Mouse (Mus musculus): ENCODE data around the gene Kctd11. TPM values are rescaled to one million over a fixed set of nuclear protein-coding genes. Genes with fewer than 3 reads are reported as not detected.
A peak's percentile ranks its signal among the peaks of the same experiment; 100 is the strongest.

Kctd11 gene
- total RNA-seq, 2 experiments from 2014 or later: 1.3 to 1.5 TPM

GRCm38 (mm10) chr11:69836703-69837576, 44.3 kb downstream of the Kctd11 start:
- peak; percentile 59 to 62 for DNase-seq (ENCODE audit: extremely low spot score in 1 of 2, low spot score in 2 of 2)
- intact Hi-C loops (cut with DNase I): loop anchor here (1.0 to 5.0 kb wide), 5 partner anchors 34 to 155 kb away; partner anchors contain the start of genes 2810408A11Rik, Neurl4, Senp3 and Slc35g3
- peak overlapping the region; percentile 95 for H3K27ac ChIP-seq
- TF ChIP-seq CTCF (IDR thresholded peaks at IDR 0.05): no peak
- H3K4me3 ChIP-seq: peak overlapping the region; percentile 67

GRCm38 (mm10) chr11:69835966-69836335, 45.3 kb downstream of the Kctd11 start:
- no peak for TF ChIP-seq CTCF (IDR thresholded peaks at IDR 0.05)
- H3K27ac ChIP-seq: peak overlapping the region; percentile 95
- no peak for DNase-seq (ENCODE audit: extremely low spot score in 1 of 2, low spot score in 2 of 2)
- H3K4me3 ChIP-seq: peak overlapping the region; percentile 67
- intact Hi-C loops (cut with DNase I): loop anchor here (1.0 to 5.0 kb wide), 6 partner anchors 33 to 154 kb away; partner anchors contain the start of genes 2810408A11Rik, Neurl4, Senp3 and Slc35g3

DNA sequence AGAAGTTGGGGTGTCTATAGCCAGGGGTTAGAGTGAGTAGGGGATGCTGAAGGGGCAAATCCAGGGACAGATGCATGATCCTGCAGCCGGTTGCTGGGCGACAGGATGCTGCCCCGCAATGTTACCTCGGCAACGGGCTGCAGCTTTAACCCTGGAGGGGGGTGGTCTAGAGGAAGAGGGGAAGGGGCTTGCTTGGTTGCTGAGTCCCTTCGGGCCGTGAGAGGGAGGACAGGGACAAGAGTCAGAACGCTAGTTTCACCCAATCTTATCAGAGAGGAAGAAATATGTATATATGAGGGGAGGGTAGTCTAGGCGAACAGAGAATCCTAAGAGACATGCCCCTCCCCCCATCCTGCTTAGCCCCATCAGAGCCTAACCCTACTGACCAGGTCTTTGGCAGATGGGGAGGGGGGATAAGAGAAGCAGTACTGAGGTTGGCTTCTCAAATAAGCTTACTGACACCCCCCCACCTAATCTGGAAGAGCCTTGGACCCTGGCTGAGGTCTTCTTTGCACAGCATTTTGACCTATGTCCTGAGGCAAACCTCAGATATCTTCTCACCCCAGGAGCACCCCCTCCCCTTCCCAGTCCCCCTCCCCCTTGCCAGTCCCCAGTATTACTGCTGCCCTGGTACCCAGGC, 45.8 kb downstream of the Kctd11 start:
- no peak for TF ChIP-seq CTCF (IDR thresholded peaks at IDR 0.05)
- no peak for DNase-seq (ENCODE audit: extremely low spot score in 1 of 2, low spot score in 2 of 2)
- Histone ChIP-seq H3K4me3 (peak overlapping the region; percentile 67), H3K27ac (peak overlapping the region; percentile 95)
- intact Hi-C loops (cut with DNase I): loop anchor here (2.0 to 5.0 kb wide), 3 partner anchors 67 to 153 kb away; partner anchors contain the start of genes 2810408A11Rik, Neurl4 and Senp3

GRCm38 (mm10) chr11:69834001-69834549, 47.1 kb downstream of the Kctd11 start:
- DNase-seq (ENCODE audit: extremely low spot score in 1 of 2, low spot score in 2 of 2): peak in 1 of 2 experiments; percentile 38
- intact Hi-C loops (cut with DNase I): loop anchor here (2.0 kb wide), 1 partner anchor 67 kb away; no protein-coding TSS in a partner anchor
- Histone ChIP-seq H3K27ac (no peak overlapping the region), H3K4me3 (peak overlapping the region; percentile 67)
- TF ChIP-seq CTCF (IDR thresholded peaks at IDR 0.05): no peak

- intact Hi-C loops (cut with DNase I): no loop called here
- Histone ChIP-seq H3K4me3 (peak overlapping the region; percentile 67), H3K27ac (no peak overlapping the region)
- TF ChIP-seq CTCF (IDR thresholded peaks at IDR 0.05): no peak
- DNase-seq (ENCODE audit: extremely low spot score in 1 of 2, low spot score in 2 of 2): no peak
Measured at GRCm38 (mm10) chr11:69833554-69833953, 47.7 kb downstream of the Kctd11 start.

- TF ChIP-seq CTCF (IDR thresholded peaks at IDR 0.05): no peak
- no peak for DNase-seq (ENCODE audit: extremely low spot score in 1 of 2, low spot score in 2 of 2)
- no peak overlapping the region for H3K4me3 ChIP-seq
- intact Hi-C loops (cut with DNase I): no loop called here
- no peak overlapping the region for H3K27ac ChIP-seq
Measured at GRCm38 (mm10) chr11:69828832-69829231, 52.4 kb downstream of the Kctd11 start.

Small RNA genes within 50 kb of the gene (microRNA-seq; reads per million reads assigned to microRNA genes)
- 0 reads per million in 2 experiments for gene Mir6924

Other genes with a start within 250 kb of the Kctd11 start
- gene Fxr2, start 248.4 kb downstream of the Kctd11 start, total RNA-seq (2021): 100 to 1,000 TPM; 146 TPM
- not detected for gene Sox15, start 226.1 kb downstream of the Kctd11 start, total RNA-seq (2021)
- 10 to 100 TPM; 59.0 to 59.4 TPM for gene Mpdu1, start 218.8 kb downstream of the Kctd11 start, total RNA-seq (2021)
- 10 to 100 TPM; 11.8 to 14.1 TPM for gene Cd68, start 215.3 kb downstream of the Kctd11 start, total RNA-seq (2021)
- gene Eif4a1, start 209.0 kb downstream of the Kctd11 start, total RNA-seq (2021): 100 to 1,000 TPM; 299 to 311 TPM
- gene Senp3, start 199.3 kb downstream of the Kctd11 start, total RNA-seq (2021): 100 to 1,000 TPM; 108 to 111 TPM
- gene Tnfsf13, start 195.6 kb downstream of the Kctd11 start, total RNA-seq (2021): 1 to 10 TPM; 3.3 to 3.8 TPM
- gene Tnfsf12, start 185.6 kb downstream of the Kctd11 start, total RNA-seq (2021): 10 to 100 TPM in 1 of 2 experiments, 1 to 10 TPM in 1; 9.5 to 10.6 TPM
- gene Tnfsfm13, start 185.3 kb downstream of the Kctd11 start, total RNA-seq (2021): 1 to 10 TPM; 1.4 to 1.9 TPM
- 10 to 100 TPM; 55.1 to 56.6 TPM for gene Polr2a, start 122.8 kb downstream of the Kctd11 start, total RNA-seq (2021)
- gene Slc35g3, start 119.4 kb downstream of the Kctd11 start, total RNA-seq (2021): not detected
- gene Zbtb4, start 115.5 kb downstream of the Kctd11 start, total RNA-seq (2021): 100 to 1,000 TPM; 134 to 167 TPM
- gene Chrnb1, start 85.5 kb downstream of the Kctd11 start, total RNA-seq (2021): 1 to 10 TPM; 1.0 to 1.4 TPM
- gene Fgf11, start 79.5 kb downstream of the Kctd11 start, total RNA-seq (2021): 10 to 100 TPM; 15.9 to 19.8 TPM
- under 1 TPM in 1 of 2 experiments, not detected in 1; 0.23 TPM for gene Tmem102, start 75.8 kb downstream of the Kctd11 start, total RNA-seq (2021)
- gene Gm39566, start 66.1 kb downstream of the Kctd11 start, total RNA-seq (2021): not detected
- gene Spem2, start 62.9 kb downstream of the Kctd11 start, total RNA-seq (2021): not detected
- gene Spem1, start 59.2 kb downstream of the Kctd11 start, total RNA-seq (2021): under 1 TPM; 0.34 to 0.44 TPM
- gene Nlgn2, start 43.6 kb downstream of the Kctd11 start, total RNA-seq (2021): 100 to 1,000 TPM; 236 to 243 TPM
- 100 to 1,000 TPM; 113 to 126 TPM for gene Tmem256, start 42.9 kb downstream of the Kctd11 start, total RNA-seq (2021)
- gene Plscr3, start 35.0 kb downstream of the Kctd11 start, total RNA-seq (2021): 10 to 100 TPM; 19.5 to 22.5 TPM
- gene Tnk1, start 22.7 kb downstream of the Kctd11 start, total RNA-seq (2021): under 1 TPM in 1 of 2 experiments, not detected in 1; 0.20 TPM
- not detected for gene Tmem95, start 3.4 kb downstream of the Kctd11 start, total RNA-seq (2021)
- not detected for gene Acap1, start 14.1 kb upstream of the Kctd11 start, total RNA-seq (2021)
- gene 2810408A11Rik, start 19.6 kb upstream of the Kctd11 start, total RNA-seq (2021): under 1 TPM; 0.23 to 0.87 TPM
- 100 to 1,000 TPM; 121 to 124 TPM for gene Neurl4, start 19.7 kb upstream of the Kctd11 start, total RNA-seq (2021)
- 10 to 100 TPM; 31.0 to 31.7 TPM for gene Gps2, start 32.5 kb upstream of the Kctd11 start, total RNA-seq (2021)
- 100 to 1,000 TPM; 408 to 429 TPM for gene Eif5a, start 40.6 kb upstream of the Kctd11 start, total RNA-seq (2021)
- gene Ybx2, start 54.4 kb upstream of the Kctd11 start, total RNA-seq (2021): 1 to 10 TPM; 9.9 to 10.0 TPM
- gene Slc2a4, start 66.8 kb upstream of the Kctd11 start, total RNA-seq (2021): 1 to 10 TPM; 2.3 to 4.1 TPM
- gene Cldn7, start 83.4 kb upstream of the Kctd11 start, total RNA-seq (2021): not detected
- gene Ctdnep1, start 99.8 kb upstream of the Kctd11 start, total RNA-seq (2021): 100 to 1,000 TPM; 116 to 124 TPM
- 10 to 100 TPM; 90.9 to 93.8 TPM for gene Elp5, start 101.1 kb upstream of the Kctd11 start, total RNA-seq (2021)
- gene Gabarap, start 109.7 kb upstream of the Kctd11 start, total RNA-seq (2021): 100 to 1,000 TPM; 209 to 215 TPM
- 10 to 100 TPM; 44.3 to 48.9 TPM for gene Phf23, start 114.4 kb upstream of the Kctd11 start, total RNA-seq (2021)
- gene Dvl2, start 119.2 kb upstream of the Kctd11 start, total RNA-seq (2021): 10 to 100 TPM; 32.6 to 32.9 TPM
- gene Acadvl, start 134.0 kb upstream of the Kctd11 start, total RNA-seq (2021): 10 to 100 TPM; 59.4 to 62.5 TPM
- gene Dlg4, start 135.5 kb upstream of the Kctd11 start, total RNA-seq (2021): 100 to 1,000 TPM; 818 to 875 TPM
- 1 to 10 TPM; 1.8 to 2.1 TPM for gene Asgr1, start 172.7 kb upstream of the Kctd11 start, total RNA-seq (2021)
- gene Asgr2, start 211.2 kb upstream of the Kctd11 start, total RNA-seq (2021): not detected
- gene Mgl2, start 248.9 kb upstream of the Kctd11 start, total RNA-seq (2021): under 1 TPM; 0.81 to 0.94 TPM